Mouse (Mus musculus): ENCODE results near the gene Fam180a.
"Not testable (repeated sequence)": the region's sequence is repeated elsewhere in the genome, so short reads cannot be mapped to it uniquely, and the experiment has no call there.

The Fam180a gene

GRCm38 (mm10) chr6:35326111-35326515, at the start of gene Fam180a:
Gene Fam180a, minus strand, starts transcription at chr6:35326141.
- no peak for DNase-seq (ENCODE audit: low read depth)

GRCm38 (mm10) chr6:35374052-35374451, 48.1 kb upstream of the Fam180a start:
- no peak for DNase-seq (ENCODE audit: low read depth)

- DNase-seq (ENCODE audit: low read depth), result no peak
These were observed 44.4 kb upstream of the Fam180a start for GRCm38 (mm10) chr6:35370356-35370755.

- not testable (repeated sequence) for DNase-seq (ENCODE audit: low read depth)
These were observed 43.8 kb upstream of the Fam180a start for GRCm38 (mm10) chr6:35369578-35370282.

GRCm38 (mm10) chr6:35362596-35362995, 36.7 kb upstream of the Fam180a start:
- DNase-seq (ENCODE audit: low read depth), result no peak

- no peak for DNase-seq (ENCODE audit: low read depth)
These were observed 29.4 kb upstream of the Fam180a start for GRCm38 (mm10) chr6:35355320-35355719.

- DNase-seq (ENCODE audit: low read depth), result no peak
These were observed 28.7 kb upstream of the Fam180a start for GRCm38 (mm10) chr6:35354622-35354998.

GRCm38 (mm10) chr6:35353846-35354621, 28.1 kb upstream of the Fam180a start:
- no peak for DNase-seq (ENCODE audit: low read depth)

- no peak for DNase-seq (ENCODE audit: low read depth)
These were observed 27.5 kb upstream of the Fam180a start for GRCm38 (mm10) chr6:35353416-35353815.

GRCm38 (mm10) chr6:35352867-35353266, 26.9 kb upstream of the Fam180a start:
- DNase-seq (ENCODE audit: low read depth), result no peak

GRCm38 (mm10) chr6:35351826-35352225, 25.9 kb upstream of the Fam180a start:
- DNase-seq (ENCODE audit: low read depth), result no peak

- no peak for DNase-seq (ENCODE audit: low read depth)
These were observed 23.8 kb upstream of the Fam180a start for GRCm38 (mm10) chr6:35349784-35350183.

- no peak for DNase-seq (ENCODE audit: low read depth)
These were observed 12.7 kb upstream of the Fam180a start for GRCm38 (mm10) chr6:35338640-35339039.

- DNase-seq (ENCODE audit: low read depth), result no peak
These were observed 11.9 kb upstream of the Fam180a start for GRCm38 (mm10) chr6:35337836-35338235.

- no peak for DNase-seq (ENCODE audit: low read depth)
These were observed 9.5 kb upstream of the Fam180a start for GRCm38 (mm10) chr6:35335452-35335851.

GRCm38 (mm10) chr6:35334278-35334677, 8.3 kb upstream of the Fam180a start:
- DNase-seq (ENCODE audit: low read depth), result no peak

GRCm38 (mm10) chr6:35333632-35334031, 7.7 kb upstream of the Fam180a start:
- DNase-seq (ENCODE audit: low read depth), result no peak

- DNase-seq (ENCODE audit: low read depth), result no peak
These were observed 4.9 kb upstream of the Fam180a start for GRCm38 (mm10) chr6:35330834-35331233.

GRCm38 (mm10) chr6:35329956-35330355, 4.0 kb upstream of the Fam180a start:
- DNase-seq (ENCODE audit: low read depth), result no peak

- no peak for DNase-seq (ENCODE audit: low read depth)
These were observed 1.6 kb downstream of the Fam180a start for GRCm38 (mm10) chr6:35324306-35324705.

GRCm38 (mm10) chr6:35323046-35323445, 2.9 kb downstream of the Fam180a start:
- DNase-seq (ENCODE audit: low read depth), result no peak

GRCm38 (mm10) chr6:35321105-35321504, 4.8 kb downstream of the Fam180a start:
- DNase-seq (ENCODE audit: low read depth), result no peak

GRCm38 (mm10) chr6:35319850-35320249, 6.1 kb downstream of the Fam180a start:
- DNase-seq (ENCODE audit: low read depth), result no peak

Measured in c-Kit-positive CD71-positive TER-119-negative erythroid progenitor cells, embryonic 14.5 days (primary cell).